In the genomic region with DNA sequence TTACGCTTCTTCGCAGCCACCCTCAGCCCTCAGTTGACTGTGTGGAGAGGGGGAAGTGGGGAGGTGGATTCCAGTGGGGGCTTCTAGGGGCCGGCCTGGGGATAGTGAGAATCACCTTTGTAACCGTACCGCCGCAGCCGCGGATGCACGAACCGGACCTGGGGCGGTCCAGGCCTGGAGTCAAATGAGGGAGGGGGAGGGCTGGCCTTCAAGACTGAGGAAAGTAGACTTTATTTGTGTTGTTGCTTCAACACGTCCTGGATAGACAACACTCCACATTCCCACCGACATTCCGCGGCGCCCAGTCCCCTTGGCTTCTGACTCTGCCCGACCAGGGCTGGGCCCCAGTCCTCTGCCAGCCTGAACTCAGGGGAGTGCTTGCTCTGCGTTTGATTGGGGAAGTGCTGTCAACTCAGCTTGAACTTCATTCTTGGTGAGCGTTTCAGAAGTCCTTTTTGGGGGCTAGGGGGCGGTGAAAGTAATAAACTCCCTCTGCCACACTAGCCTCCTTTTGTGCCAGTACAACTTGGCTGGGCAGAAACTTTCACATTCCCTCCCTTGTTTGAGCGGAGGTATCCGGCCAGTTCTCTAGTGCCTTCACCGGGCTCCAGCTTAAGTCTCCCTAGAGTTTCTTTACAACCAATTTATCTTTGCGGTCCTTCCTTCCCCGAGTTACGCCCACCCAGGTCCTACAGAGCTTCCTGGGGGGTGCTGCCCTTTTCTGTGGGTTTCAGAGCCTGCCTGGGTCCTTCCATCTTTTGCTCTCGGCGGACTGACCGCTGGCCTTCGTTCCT, we compare ENCODE assay signal across 17 mouse cellular contexts. TPM values are rescaled to one million over a fixed set of nuclear protein-coding genes. Genes with fewer than 3 reads are reported as not detected.
DNase-seq lines count a peak whose midpoint lies in the region; ATAC-seq and TF ChIP-seq lines count a peak whose summit lies in the region.
"Had no signal": no experiment of that assay in that cellular context is flagged by ENCODE, and none has a peak within 500 bp of the region (broad histone marks: within the 10 kb centered on the region; RNA-seq: fewer than 3 reads in every experiment).

No protein-coding gene starts in this region.

- intact Hi-C loops in heart, postnatal 14 days (cut with DNase I), result no loop called here

- H3K4me1 ChIP-seq in heart, embryonic 10.5 days, result peaks cover 12% of the 10 kb centered on the region
- peaks cover 3% of the 10 kb centered on the region; the same call in 1 of the 2 replicates for H3K4me1 ChIP-seq in neural tube, embryonic 15.5 days
- H3K4me1 ChIP-seq in limb, embryonic 14.5 days (ENCODE audit: control insufficient read depth, insufficient read depth, low read length), result no peaks in the 10 kb centered on the region
- H3K4me1 ChIP-seq in intestine, postnatal 0 days (replicated peaks; ENCODE audit: control insufficient read depth, insufficient read depth, low read length), result no peaks in the 10 kb centered on the region
- H3K4me1 ChIP-seq: neural tube, embryonic 13.5 days had no signal

- under 1% methylated on average over 30 of the region's 30 CpGs for WGBS in heart, embryonic 10.5 days
- 2% methylated on average over 30 of the region's 30 CpGs for WGBS in neural tube, embryonic 15.5 days
- 7% methylated on average over 28 of the region's 30 CpGs for WGBS in limb, embryonic 14.5 days
- WGBS in intestine, postnatal 0 days, result 3% methylated on average over 30 of the region's 30 CpGs

- no peaks in the 10 kb centered on the region for H3K9me3 ChIP-seq in heart, embryonic 10.5 days
- no peaks in the 10 kb centered on the region for H3K9me3 ChIP-seq in neural tube, embryonic 15.5 days (replicated peaks)
- no peaks in the 10 kb centered on the region for H3K9me3 ChIP-seq in limb, embryonic 14.5 days (ENCODE audit: control insufficient read depth, low read length)
- no peaks in the 10 kb centered on the region for H3K9me3 ChIP-seq in intestine, postnatal 0 days (ENCODE audit: control insufficient read depth)
- H3K9me3 ChIP-seq: neural tube, embryonic 13.5 days had no signal

- ATAC-seq in neural tube, embryonic 15.5 days (ENCODE audit: low FRiP score), result no peak
- ATAC-seq in limb, embryonic 14.5 days (ENCODE audit: low FRiP score, low read depth), result no peak
- ATAC-seq in intestine, postnatal 0 days, result no peak
- ATAC-seq: activated CD4-positive, CD25-positive, alpha-beta regulatory T cell, adult 4 months had no signal

- peaks cover 99% of the 10 kb centered on the region for H3K27me3 ChIP-seq in heart, embryonic 10.5 days (ENCODE audit: insufficient read depth, poor library complexity, severe bottlenecking)
- H3K27me3 ChIP-seq in neural tube, embryonic 15.5 days (replicated peaks), result peaks cover 95% of the 10 kb centered on the region
- peaks cover 98% of the 10 kb centered on the region for H3K27me3 ChIP-seq in limb, embryonic 14.5 days (ENCODE audit: control insufficient read depth, insufficient read depth, low read length)
- peaks cover 94% of the 10 kb centered on the region for H3K27me3 ChIP-seq in intestine, postnatal 0 days (replicated peaks; ENCODE audit: control insufficient read depth, insufficient read depth, low read length)

- no peaks in the 10 kb centered on the region for H3K36me3 ChIP-seq in heart, embryonic 10.5 days
- H3K36me3 ChIP-seq in neural tube, embryonic 15.5 days, result no peaks in the 10 kb centered on the region
- H3K36me3 ChIP-seq in limb, embryonic 14.5 days (ENCODE audit: control insufficient read depth, insufficient read depth, low read length), result no peaks in the 10 kb centered on the region
- H3K36me3 ChIP-seq in intestine, postnatal 0 days (ENCODE audit: control insufficient read depth, insufficient read depth), result no peaks in the 10 kb centered on the region
- H3K36me3 ChIP-seq: neural tube, embryonic 13.5 days had no signal

- H3K4me3 ChIP-seq in heart, embryonic 10.5 days, result peak overlapping the region; percentile 40
- no peak overlapping the region for H3K4me3 ChIP-seq in neural tube, embryonic 15.5 days (replicated peaks)
- 0 out of 2 replicates have a peak overlapping the region, but pooled peaks have one; percentile 2 for H3K4me3 ChIP-seq in limb, embryonic 14.5 days (replicated peaks; ENCODE audit: low read length)
- H3K4me3 ChIP-seq in intestine, postnatal 0 days (ENCODE audit: low read depth, low read length), result no peak overlapping the region
- H3K4me3 ChIP-seq: megakaryocyte, embryonic 14.5 days; neural tube, embryonic 13.5 days had no signal

- no peak overlapping the region for H3K4me2 ChIP-seq in neural tube, embryonic 15.5 days
- H3K4me2 ChIP-seq in limb, embryonic 14.5 days (replicated peaks; ENCODE audit: low read depth, low read length, severe bottlenecking), result no peak overlapping the region
- no peak overlapping the region for H3K4me2 ChIP-seq in intestine, postnatal 0 days (replicated peaks; ENCODE audit: low read depth)
- H3K4me2 ChIP-seq: neural tube, embryonic 13.5 days had no signal

- no peak for TF ChIP-seq CTCF in intestine, postnatal 0 days (IDR thresholded peaks at IDR 0.05; ENCODE audit: low read depth)

- H3K9ac ChIP-seq in neural tube, embryonic 15.5 days (replicated peaks), result no peak overlapping the region
- H3K9ac ChIP-seq in limb, embryonic 14.5 days (ENCODE audit: low read depth, low read length, severe bottlenecking), result no peak overlapping the region
- H3K9ac ChIP-seq in intestine, postnatal 0 days (ENCODE audit: low read depth, low read length), result no peak overlapping the region
- H3K9ac ChIP-seq: neural tube, embryonic 13.5 days had no signal

- H3K27ac ChIP-seq in heart, embryonic 10.5 days, result no peak overlapping the region
- H3K27ac ChIP-seq in neural tube, embryonic 15.5 days (replicated peaks), result no peak overlapping the region
- H3K27ac ChIP-seq in limb, embryonic 14.5 days (replicated peaks; ENCODE audit: low read depth, low read length), result no peak overlapping the region
- no peak overlapping the region for H3K27ac ChIP-seq in intestine, postnatal 0 days (ENCODE audit: low read depth, low read length)
- H3K27ac ChIP-seq: neural tube, embryonic 13.5 days had no signal

- no peak for TF ChIP-seq POLR2A in limb, embryonic 14.5 days (IDR thresholded peaks at IDR 0.05; ENCODE audit: borderline replicate concordance, extremely low read depth, insufficient read depth, insufficient read length)

- no peak for DNase-seq in heart, embryonic 10.5 days (ENCODE audit: low spot score)
- no peak for DNase-seq in heart, postnatal 14 days
- peak; percentile 41 for DNase-seq in neural tube, embryonic 10.5 days (ENCODE audit: extremely low spot score, low spot score)
- DNase-seq in limb, embryonic 14.5 days (ENCODE audit: low spot score), result no peak
- no peak for DNase-seq in layer of hippocampus, postnatal 14 days (ENCODE audit: low spot score in 2 of 2)
- no peak for DNase-seq in thymus, postnatal 10 days (ENCODE audit: low spot score in 2 of 2)
- DNase-seq: heart, adult 11 months; kidney, adult 2 months; lung, adult 18-20 months; thymus, adult 18-20 months had no signal

RNA-seq across cellular contexts. Expression of a gene that starts 12.3 kb away (rescaled TPM):
- 0.57 TPM in 1 of 2 replicates, not detected in the other for polyA plus RNA-seq in heart, embryonic 10.5 days (2016; fragmentation: Nextera tagmentation; extraction: Ambion mirVana)
- not detected for total RNA-seq in heart, postnatal 14 days (2021)
- 1.0 and 1.2 TPM in 2 replicates for polyA plus RNA-seq in neural tube, embryonic 15.5 days (2015; fragmentation: Nextera tagmentation; extraction: Ambion mirVana)
- 5.8 and 6.4 TPM in 2 replicates for polyA plus RNA-seq in limb, embryonic 14.5 days (2012; rRNA removed)
- polyA plus RNA-seq in limb, embryonic 14.5 days (2014; fragmentation: Nextera tagmentation; extraction: Ambion mirVana), result 3.9 and 5.2 TPM in 2 replicates
- under 1 TPM in 1 of 2 experiments, not detected in 1; 0.21 TPM for total RNA-seq in layer of hippocampus, postnatal 14 days (2021)
- not detected in 2 replicates for polyA plus RNA-seq in intestine, postnatal 0 days (2015; fragmentation: Nextera tagmentation; extraction: Ambion mirVana)
- total RNA-seq: layer of hippocampus, adult 8-10 months; left cerebral cortex, postnatal 25 days had no signal
- polyA plus RNA-seq: activated CD4-positive, CD25-positive, alpha-beta regulatory T cell, adult 4 months had no signal

Comparison
In these comparisons a context has a peak if more than half of its experiments do, and no peak if none do; other contexts are left out.
1. H3K4me3 ChIP-seq: peak in heart, embryonic 10.5 days (single experiment) and limb, embryonic 14.5 days (single experiment); none in neural tube, embryonic 15.5 days (single experiment) and intestine, postnatal 0 days (single experiment).